Mouse (Mus musculus) ES-E14 (cell line): ENCODE measurements around the gene Tro. TPM values are rescaled to one million over a fixed set of nuclear protein-coding genes. Genes with fewer than 3 reads are reported as not detected.

Source experiments
- DNase-seq: peaks from one replicate; pipeline ENCODE4 v3.0.0-alpha.2; 2013; ENCODE audit warnings: low read depth, low spot score
- H3K27ac ChIP-seq: 2 replicates; pipeline ENCODE4 v1.5.1; 2012; ENCODE audit warnings: low read depth, mild to moderate bottlenecking, low read length, moderate library complexity, mixed read lengths; ENCODE audit not compliant: poor library complexity, insufficient read depth, severe bottlenecking
- H3K36me3 ChIP-seq: 2 replicates; pipeline ENCODE4 v1.6.1; 2012; ENCODE audit warnings: mild to moderate bottlenecking, low read length, moderate library complexity, mixed read lengths; ENCODE audit not compliant: control insufficient read depth, poor library complexity, insufficient read depth, severe bottlenecking
- H3K4me1 ChIP-seq, 2 experiments: fragments of 150-350 bp in 1 of 2; sonication (generic) in 1 of 2; 2 replicates each; pipeline ENCODE4 v1.6.1; 2012; ENCODE audit warnings: low read length in 2 of 2, mild to moderate bottlenecking in 1 of 2, mixed read lengths in 1 of 2; ENCODE audit not compliant: control insufficient read depth in 2 of 2, insufficient read depth in 2 of 2, poor library complexity in 1 of 2
- H3K4me3 ChIP-seq, 2 experiments: fragments of 150-350 bp in 1 of 2; sonication (generic) in 1 of 2; 2 replicates each; pipeline ENCODE4 v1.5.1; 2012; ENCODE audit warnings: low read length in 2 of 2, low read depth in 1 of 2, mild to moderate bottlenecking in 1 of 2, mixed read lengths in 1 of 2; ENCODE audit not compliant: insufficient read depth in 1 of 2, poor library complexity in 1 of 2, severe bottlenecking in 1 of 2
- H3K9ac ChIP-seq: 2 replicates; pipeline ENCODE4 v1.6.1; 2012; ENCODE audit warnings: low read depth, mild to moderate bottlenecking, low read length, mixed read lengths; ENCODE audit not compliant: poor library complexity, insufficient read depth, severe bottlenecking
- H3K9me3 ChIP-seq: fragments of 150-350 bp; sonication (generic); 2 replicates; pipeline ENCODE4 v1.6.1; 2012; ENCODE audit warnings: low read depth, mild to moderate bottlenecking, low read length; ENCODE audit not compliant: control insufficient read depth, insufficient read depth
- CHD2 ChIP-seq: IDR thresholded peaks from 2 replicates; pipeline ENCODE4 v1.6.1; 2014; ENCODE audit warnings: mild to moderate bottlenecking, low read depth, low read length, inconsistent platforms
- HCFC1 ChIP-seq: IDR thresholded peaks from 2 replicates; pipeline ENCODE4 v1.6.1; 2012; ENCODE audit warnings: low read length, inconsistent platforms, borderline replicate concordance; ENCODE audit not compliant: insufficient read depth
- MAFK ChIP-seq: IDR thresholded peaks from 2 replicates; pipeline ENCODE4 v1.6.1; 2014; ENCODE audit warnings: mild to moderate bottlenecking, low read depth, low read length, inconsistent platforms; ENCODE audit not compliant: insufficient read depth
- ZC3H11A ChIP-seq: IDR thresholded peaks from 2 replicates; pipeline ENCODE4 v1.6.1; 2012; ENCODE audit warnings: low read depth, mild to moderate bottlenecking, inconsistent platforms, low read length, borderline replicate concordance
- ZNF384 ChIP-seq: IDR thresholded peaks from 2 replicates; pipeline ENCODE4 v1.6.1; 2012; ENCODE audit warnings: low read depth, low read length, inconsistent platforms
- in situ Hi-C, 2 experiments: fragments of 600-800 bp; cut with MboI; formaldehyde crosslinking; loops; one replicate each; pipeline ENCODE4 v1.15.1; 2025; ENCODE audit warnings: low sequenced_read_pairs in 2 of 2, inconsistent platforms in 1 of 2; ENCODE audit not compliant: unreplicated experiment in 2 of 2
- total RNA-seq: library from RNA; depleted of rRNA; stranded (reverse); fragments of 300-350 nt; gene quantifications from 2 replicates; pipeline ENCODE4 v1.2.3, GENCODE M21; 2012; rRNA removed

Gene Tro
- total RNA-seq, result 32.7 and 41.4 TPM in 2 replicates

DNA sequence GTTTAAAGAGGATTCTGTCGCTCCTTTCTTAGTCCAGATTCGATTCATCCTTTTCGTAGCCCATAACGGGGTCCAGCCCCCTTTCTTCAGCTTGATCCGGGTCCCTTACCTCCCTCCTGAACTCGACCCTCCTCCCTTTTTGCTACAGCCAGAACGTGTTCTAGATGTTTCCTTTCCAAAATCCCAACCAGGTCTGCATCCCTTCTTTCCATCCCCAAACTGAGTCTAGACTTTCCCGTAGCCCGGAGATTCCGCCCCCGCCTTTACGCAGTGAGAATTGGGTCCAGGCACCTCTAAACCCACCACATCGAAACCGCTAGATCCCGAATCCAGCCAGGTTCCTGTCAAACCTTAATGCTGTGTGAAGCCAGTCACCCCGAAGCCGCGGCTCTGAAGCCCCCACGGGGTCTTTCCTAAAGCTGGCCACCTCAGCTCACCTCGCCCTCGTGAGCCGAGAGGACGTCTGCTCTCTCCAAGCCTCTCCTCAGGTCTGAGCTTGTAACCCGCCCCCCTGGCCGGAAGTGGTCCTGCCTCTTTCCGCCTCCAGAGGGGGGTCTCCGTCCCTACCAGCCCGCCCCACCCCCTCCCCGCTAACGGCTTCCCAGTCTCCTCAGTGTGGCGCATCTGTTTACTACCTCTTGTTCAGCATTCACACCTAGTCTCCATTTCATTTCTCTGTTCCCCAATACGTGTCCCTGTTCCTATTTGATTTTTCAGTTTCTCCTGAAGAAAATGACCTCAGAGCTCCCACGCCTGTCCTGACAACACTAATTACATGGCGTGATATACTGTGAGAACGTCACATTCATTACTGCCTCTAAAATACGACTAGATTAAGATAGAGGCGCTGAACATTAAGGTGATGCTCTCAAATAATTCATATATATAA lies at the start of gene Tro:
Gene Tro (minus strand): TSS at position 676 of the 889 bp plus-strand sequence.
- no peak for DNase-seq
- no peak for TF ChIP-seq CHD2
- TF ChIP-seq ZC3H11A, result no peak
- no peak for TF ChIP-seq ZNF384
- TF ChIP-seq MAFK, result no peak
- no peak for TF ChIP-seq HCFC1
- Histone ChIP-seq H3K27ac (no peak within 1 kb of the TSS), H3K36me3 (peaks cover 6% of the 10 kb centered on the region), H3K4me3 (peak within 1 kb of the TSS; percentile 71 to 79), H3K9ac (peak within 1 kb of the TSS; percentile 79), H3K9me3 (no peaks in the 10 kb centered on the region), H3K4me1 (no peaks in the 10 kb centered on the region)
- in situ Hi-C loops, result no loop called here

DNA sequence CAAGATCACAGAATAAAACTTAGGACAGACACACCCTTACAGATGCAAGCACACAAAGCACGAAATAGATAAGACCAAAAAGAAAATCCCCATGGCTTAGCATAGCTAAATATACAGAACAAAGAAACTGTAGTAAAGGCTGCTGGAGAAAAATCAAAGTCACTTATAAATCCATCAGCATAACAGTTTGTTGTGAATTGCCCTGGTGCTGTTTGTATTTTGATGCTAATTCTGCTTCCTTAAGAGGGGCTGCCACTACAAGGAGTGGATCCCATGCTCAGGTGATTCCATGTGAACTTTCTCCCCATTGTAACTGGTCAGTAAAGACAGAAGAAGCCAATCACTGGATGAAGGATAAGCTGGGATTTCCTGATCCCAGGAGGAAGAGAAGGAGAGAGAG lies 20.1 kb upstream of the Tro start:
- no peak overlapping the region for H3K9ac ChIP-seq
- in situ Hi-C loops, result no loop called here
- no peak for TF ChIP-seq ZC3H11A
- no peak for TF ChIP-seq ZNF384
- TF ChIP-seq HCFC1, result no peak
- TF ChIP-seq MAFK, result no peak
- no peak for TF ChIP-seq CHD2
- H3K27ac ChIP-seq, result no peak overlapping the region
- H3K4me1 ChIP-seq, result peaks cover 0 to 3% of the 10 kb centered on the region in 2 experiments; a peak in 1 of 4 replicates
- no peak overlapping the region for H3K4me3 ChIP-seq
- no peaks in the 10 kb centered on the region for H3K9me3 ChIP-seq
- H3K36me3 ChIP-seq, result no peaks in the 10 kb centered on the region
- no peak for DNase-seq

DNA sequence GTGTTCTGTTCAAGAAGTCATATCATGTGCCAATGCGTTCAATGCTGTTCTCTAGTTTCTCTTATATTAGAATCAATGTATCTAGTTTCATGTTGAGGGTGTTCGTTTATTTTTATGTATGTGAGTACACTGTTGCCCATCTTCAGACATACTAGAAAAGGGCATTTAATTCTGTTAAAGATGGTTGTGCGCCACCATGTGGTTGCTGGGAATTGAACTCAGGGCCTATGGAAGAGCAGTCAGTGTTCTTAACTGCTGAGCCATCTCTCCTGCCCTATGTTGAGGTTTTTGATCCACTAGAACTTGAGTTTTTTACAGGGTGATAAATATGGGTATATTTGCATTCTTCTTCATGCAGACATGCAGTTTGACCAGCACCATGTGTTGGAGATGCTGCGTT lies 5.4 kb upstream of the Tro start:
- Histone ChIP-seq H3K27ac (no peak overlapping the region), H3K36me3 (no peaks in the 10 kb centered on the region), H3K4me1 (no peaks in the 10 kb centered on the region), H3K9me3 (no peaks in the 10 kb centered on the region), H3K9ac (no peak overlapping the region), H3K4me3 (no peak overlapping the region)
- TF ChIP-seq ZC3H11A (no peak), MAFK (no peak), ZNF384 (no peak)
- no peak for DNase-seq
- in situ Hi-C loops, result no loop called here

DNA sequence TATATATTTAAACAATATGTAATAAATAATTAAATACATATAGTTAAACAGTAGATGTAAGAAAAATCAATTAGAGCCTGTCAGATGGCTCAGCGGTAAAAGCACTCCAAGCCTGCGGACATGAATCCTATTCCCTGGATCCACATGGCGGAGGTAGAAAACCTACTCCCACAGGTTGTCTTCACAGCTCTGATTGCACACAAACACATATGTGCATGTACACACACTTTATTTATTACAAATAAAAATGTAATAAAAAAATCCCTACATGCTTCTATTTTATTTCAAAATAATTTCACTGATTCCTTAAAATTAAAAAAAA lies 375 bp upstream of the Tro start:
- in situ Hi-C loops, result no loop called here
- peak overlapping the region in 1 of 2 experiments; percentile 79; a peak in 1 of 4 replicates for H3K4me3 ChIP-seq

More for the DNA sequence above, 375 bp upstream of the Tro start:
- H3K9ac ChIP-seq, result no peak overlapping the region
- no peak overlapping the region for H3K27ac ChIP-seq
- no peak for TF ChIP-seq HCFC1
- no peak for TF ChIP-seq MAFK
- no peak for TF ChIP-seq ZC3H11A
- TF ChIP-seq ZNF384, result no peak
- no peak for TF ChIP-seq CHD2
- peaks cover 6% of the 10 kb centered on the region; the same call in 1 of the 2 replicates for H3K36me3 ChIP-seq
- H3K9me3 ChIP-seq, result no peaks in the 10 kb centered on the region
- DNase-seq, result no peak
- H3K4me1 ChIP-seq, result no peaks in the 10 kb centered on the region
